Mouse (Mus musculus): ENCODE data around the gene Ddb2. TPM values are rescaled to one million over a fixed set of nuclear protein-coding genes. Genes with fewer than 3 reads are reported as not detected.

Gene Ddb2
- total RNA-seq, 1 experiment: 10.4 TPM

DNA sequence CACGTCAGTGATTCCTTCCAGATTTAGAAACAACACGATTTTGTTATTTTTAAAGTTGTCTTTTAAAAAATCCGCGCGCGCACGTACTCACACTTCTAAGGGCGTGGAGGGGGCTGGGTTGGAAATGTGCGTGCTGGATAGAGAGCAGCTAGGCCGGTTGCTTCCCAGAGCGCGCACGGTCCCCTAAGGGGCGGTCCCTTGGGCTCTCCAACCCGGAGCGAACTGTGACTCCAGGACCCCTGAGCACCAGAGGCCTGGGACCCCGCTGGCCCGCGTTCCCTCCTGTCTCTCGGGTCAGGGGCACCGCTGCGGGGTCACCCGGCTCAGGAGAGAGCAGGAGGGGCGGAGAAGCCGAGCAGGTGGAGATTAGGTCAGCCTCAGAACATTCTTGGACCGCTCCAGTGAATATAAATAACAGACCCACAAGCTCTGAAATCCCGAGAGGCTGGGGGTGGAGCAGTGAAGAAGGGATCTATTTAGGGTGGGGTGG is 18.9 kb upstream of the Ddb2 start, which contains the start of gene Pacsin3:
Gene Pacsin3, plus strand, starts transcription at position 294 of the 490 bp plus-strand sequence.
- H3K4me1 ChIP-seq (ENCODE audit: control insufficient read depth in 2 of 2, insufficient read depth in 2 of 2, low read length in 2 of 2, poor library complexity in 1 of 2): peaks cover 0 to 7% of the 10 kb centered on the region in 2 experiments; a peak in 2 of 4 replicates
- no peak for TF ChIP-seq HCFC1 (IDR thresholded peaks at IDR 0.05; ENCODE audit: borderline replicate concordance, insufficient read depth, low read length)
- no peak for TF ChIP-seq MAFK (IDR thresholded peaks at IDR 0.05; ENCODE audit: insufficient read depth, low read depth, low read length)
- TF ChIP-seq ZNF384 (IDR thresholded peaks at IDR 0.05; ENCODE audit: low read depth, low read length): no peak
- TF ChIP-seq ZC3H11A (IDR thresholded peaks at IDR 0.05; ENCODE audit: borderline replicate concordance, low read depth, low read length): no peak
- no peak for TF ChIP-seq CHD2 (IDR thresholded peaks at IDR 0.05; ENCODE audit: low read depth, low read length)
- peak within 1 kb of the TSS; percentile 85 to 95 for H3K4me3 ChIP-seq (ENCODE audit: insufficient read depth in 1 of 2, low read depth in 1 of 2, low read length in 2 of 2, poor library complexity in 1 of 2, severe bottlenecking in 1 of 2)
- H3K36me3 ChIP-seq (ENCODE audit: control insufficient read depth, insufficient read depth, low read length, poor library complexity, severe bottlenecking): no peaks in the 10 kb centered on the region
- H3K9me3 ChIP-seq (ENCODE audit: control insufficient read depth, insufficient read depth, low read depth, low read length): no peaks in the 10 kb centered on the region
- H3K27ac ChIP-seq (ENCODE audit: insufficient read depth, low read depth, low read length, poor library complexity, severe bottlenecking): no peak within 1 kb of the TSS; the same call in 1 of the 2 replicates
- no peak for DNase-seq (ENCODE audit: low read depth, low spot score)
- in situ Hi-C loops (cut with MboI; ENCODE audit: low sequenced_read_pairs in 2 of 2, unreplicated experiment in 2 of 2): no loop called here
- peak within 1 kb of the TSS; percentile 71 for H3K9ac ChIP-seq (ENCODE audit: insufficient read depth, low read depth, low read length, poor library complexity, severe bottlenecking)

DNA sequence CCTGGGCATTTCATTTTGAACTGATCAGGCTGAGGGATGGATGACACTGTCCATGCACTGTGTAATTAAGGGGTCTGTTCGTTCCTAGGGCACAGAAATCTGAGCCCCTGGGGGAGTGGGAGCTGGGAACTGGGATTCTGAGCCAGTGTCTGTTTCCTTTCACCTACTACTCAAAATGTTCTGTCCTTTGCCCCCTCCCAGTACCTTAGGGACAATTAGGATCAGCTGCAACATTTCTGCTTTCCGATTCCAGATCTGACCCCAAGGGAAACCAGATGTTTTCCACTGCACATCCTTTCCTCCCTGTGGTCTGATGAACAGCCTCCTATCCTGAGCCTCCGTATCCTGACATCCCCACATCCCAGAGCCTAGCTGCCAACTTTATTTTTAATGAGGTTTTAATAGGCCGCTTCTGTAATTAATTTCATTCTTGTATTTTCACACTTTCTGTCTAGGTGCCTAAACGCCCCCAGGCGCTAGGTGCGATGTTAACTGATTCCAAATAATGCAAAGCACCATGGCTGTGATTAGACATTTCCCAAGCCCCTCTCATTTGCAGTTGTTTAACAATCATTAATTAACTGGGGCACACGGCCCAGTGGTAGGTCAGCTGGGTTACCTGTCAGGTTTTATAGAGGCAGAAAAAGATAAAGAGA is 18.1 kb upstream of the Ddb2 start:
- no peak for DNase-seq (ENCODE audit: low read depth, low spot score)
- Histone ChIP-seq H3K36me3 (ENCODE audit: control insufficient read depth, insufficient read depth, low read length, poor library complexity, severe bottlenecking) (no peaks in the 10 kb centered on the region), H3K9me3 (ENCODE audit: control insufficient read depth, insufficient read depth, low read depth, low read length) (no peaks in the 10 kb centered on the region), H3K27ac (ENCODE audit: insufficient read depth, low read depth, low read length, poor library complexity, severe bottlenecking) (no peak overlapping the region), H3K4me3 (ENCODE audit: insufficient read depth in 1 of 2, low read depth in 1 of 2, low read length in 2 of 2, poor library complexity in 1 of 2, severe bottlenecking in 1 of 2) (no peak overlapping the region), H3K9ac (ENCODE audit: insufficient read depth, low read depth, low read length, poor library complexity, severe bottlenecking) (no peak overlapping the region), H3K4me1 (ENCODE audit: control insufficient read depth in 2 of 2, insufficient read depth in 2 of 2, low read length in 2 of 2, poor library complexity in 1 of 2) (peaks cover 0 to 7% of the 10 kb centered on the region in 2 experiments; a peak in 2 of 4 replicates)
- TF ChIP-seq MAFK (IDR thresholded peaks at IDR 0.05; ENCODE audit: insufficient read depth, low read depth, low read length) (no peak), CHD2 (IDR thresholded peaks at IDR 0.05; ENCODE audit: low read depth, low read length) (no peak), ZC3H11A (IDR thresholded peaks at IDR 0.05; ENCODE audit: borderline replicate concordance, low read depth, low read length) (no peak), ZNF384 (IDR thresholded peaks at IDR 0.05; ENCODE audit: low read depth, low read length) (no peak)
- in situ Hi-C loops (cut with MboI; ENCODE audit: low sequenced_read_pairs in 2 of 2, unreplicated experiment in 2 of 2): no loop called here

- Histone ChIP-seq H3K36me3 (ENCODE audit: control insufficient read depth, insufficient read depth, low read length, poor library complexity, severe bottlenecking) (no peaks in the 10 kb centered on the region), H3K27ac (ENCODE audit: insufficient read depth, low read depth, low read length, poor library complexity, severe bottlenecking) (no peak overlapping the region), H3K9ac (ENCODE audit: insufficient read depth, low read depth, low read length, poor library complexity, severe bottlenecking) (no peak overlapping the region), H3K4me1 (ENCODE audit: control insufficient read depth in 2 of 2, insufficient read depth in 2 of 2, low read length in 2 of 2, poor library complexity in 1 of 2) (peaks cover 0 to 2% of the 10 kb centered on the region in 2 experiments; a peak in 2 of 4 replicates), H3K9me3 (ENCODE audit: control insufficient read depth, insufficient read depth, low read depth, low read length) (no peaks in the 10 kb centered on the region), H3K4me3 (ENCODE audit: insufficient read depth in 1 of 2, low read depth in 1 of 2, low read length in 2 of 2, poor library complexity in 1 of 2, severe bottlenecking in 1 of 2) (no peak overlapping the region)
- TF ChIP-seq ZNF384 (IDR thresholded peaks at IDR 0.05; ENCODE audit: low read depth, low read length): no peak
- no peak for TF ChIP-seq MAFK (IDR thresholded peaks at IDR 0.05; ENCODE audit: insufficient read depth, low read depth, low read length)
- no peak for TF ChIP-seq CHD2 (IDR thresholded peaks at IDR 0.05; ENCODE audit: low read depth, low read length)
- no peak for TF ChIP-seq ZC3H11A (IDR thresholded peaks at IDR 0.05; ENCODE audit: borderline replicate concordance, low read depth, low read length)
- TF ChIP-seq HCFC1 (IDR thresholded peaks at IDR 0.05; ENCODE audit: borderline replicate concordance, insufficient read depth, low read length): no peak
- in situ Hi-C loops (cut with MboI; ENCODE audit: low sequenced_read_pairs in 2 of 2, unreplicated experiment in 2 of 2): no loop called here
- no peak for DNase-seq (ENCODE audit: low read depth, low spot score)
Measured at GRCm38 (mm10) chr2:91252512-91252911, 15.7 kb upstream of the Ddb2 start.

GRCm38 (mm10) chr2:91252001-91252400 is 15.2 kb upstream of the Ddb2 start:
- Histone ChIP-seq H3K9me3 (ENCODE audit: control insufficient read depth, insufficient read depth, low read depth, low read length) (no peaks in the 10 kb centered on the region), H3K36me3 (ENCODE audit: control insufficient read depth, insufficient read depth, low read length, poor library complexity, severe bottlenecking) (no peaks in the 10 kb centered on the region), H3K4me1 (ENCODE audit: control insufficient read depth in 2 of 2, insufficient read depth in 2 of 2, low read length in 2 of 2, poor library complexity in 1 of 2) (peaks cover 0 to 2% of the 10 kb centered on the region in 2 experiments; a peak in 1 of 4 replicates), H3K27ac (ENCODE audit: insufficient read depth, low read depth, low read length, poor library complexity, severe bottlenecking) (no peak overlapping the region), H3K4me3 (ENCODE audit: insufficient read depth in 1 of 2, low read depth in 1 of 2, low read length in 2 of 2, poor library complexity in 1 of 2, severe bottlenecking in 1 of 2) (no peak overlapping the region), H3K9ac (ENCODE audit: insufficient read depth, low read depth, low read length, poor library complexity, severe bottlenecking) (no peak overlapping the region)
- in situ Hi-C loops (cut with MboI; ENCODE audit: low sequenced_read_pairs in 2 of 2, unreplicated experiment in 2 of 2): no loop called here
- TF ChIP-seq ZC3H11A (IDR thresholded peaks at IDR 0.05; ENCODE audit: borderline replicate concordance, low read depth, low read length): no peak
- no peak for TF ChIP-seq MAFK (IDR thresholded peaks at IDR 0.05; ENCODE audit: insufficient read depth, low read depth, low read length)
- no peak for TF ChIP-seq HCFC1 (IDR thresholded peaks at IDR 0.05; ENCODE audit: borderline replicate concordance, insufficient read depth, low read length)
- no peak for TF ChIP-seq CHD2 (IDR thresholded peaks at IDR 0.05; ENCODE audit: low read depth, low read length)
- no peak for TF ChIP-seq ZNF384 (IDR thresholded peaks at IDR 0.05; ENCODE audit: low read depth, low read length)
- DNase-seq (ENCODE audit: low read depth, low spot score): no peak
